Mouse (Mus musculus) A20 (cell line): ENCODE data around the gene Utp15.

ENCODE experiments used
- DNase-seq: peaks from one replicate; pipeline ENCODE4 v3.0.0-alpha.2; 2011; ENCODE audit warnings: low read depth, low spot score

Gene Utp15

GRCm38 (mm10) chr13:98249594-98249993, 13.2 kb downstream of the Utp15 start:
- DNase-seq: no peak

GRCm38 (mm10) chr13:98245386-98245785, 17.5 kb downstream of the Utp15 start:
- no peak for DNase-seq

- DNase-seq: no peak
These were observed 18.1 kb downstream of the Utp15 start for GRCm38 (mm10) chr13:98244571-98245350.

- DNase-seq: no peak
These were observed 21.1 kb downstream of the Utp15 start for GRCm38 (mm10) chr13:98241531-98242282.

- peak; percentile 61 for DNase-seq
These were observed 22.7 kb downstream of the Utp15 start for GRCm38 (mm10) chr13:98239978-98240641.

GRCm38 (mm10) chr13:98235451-98235850, 27.4 kb downstream of the Utp15 start:
- no peak for DNase-seq

GRCm38 (mm10) chr13:98230511-98230910, 32.3 kb downstream of the Utp15 start:
- no peak for DNase-seq

- no peak for DNase-seq
These were observed 36.6 kb downstream of the Utp15 start for GRCm38 (mm10) chr13:98226225-98226624.

GRCm38 (mm10) chr13:98222848-98223247, 40.0 kb downstream of the Utp15 start:
- DNase-seq: peak; percentile 25

- DNase-seq: no peak
These were observed 52.7 kb downstream of the Utp15 start for GRCm38 (mm10) chr13:98210137-98210536.

GRCm38 (mm10) chr13:98208842-98209241, 54.0 kb downstream of the Utp15 start:
- DNase-seq: peak; percentile 5

GRCm38 (mm10) chr13:98206546-98206870, 56.3 kb downstream of the Utp15 start:
- DNase-seq: no peak

GRCm38 (mm10) chr13:98205771-98206545, 56.9 kb downstream of the Utp15 start, which contains the start of gene Arhgef28:
TSS of gene Arhgef28 (minus strand) at chr13:98206439.
- no peak for DNase-seq

- DNase-seq: no peak
These were observed 57.7 kb downstream of the Utp15 start for GRCm38 (mm10) chr13:98205111-98205510.

- DNase-seq: no peak
These were observed 58.5 kb downstream of the Utp15 start for GRCm38 (mm10) chr13:98204371-98204770.

- DNase-seq: no peak
These were observed 61.4 kb downstream of the Utp15 start for GRCm38 (mm10) chr13:98201436-98201835.
